Mouse (Mus musculus): ENCODE measurements around the gene Cpn2.
A peak's percentile ranks its signal among the peaks of the same experiment; 100 is the strongest.

Gene Cpn2

GRCm38 (mm10) chr16:30280676-30281297 lies 13.5 kb upstream of the Cpn2 start:
- DNase-seq (ENCODE audit: low read depth, low spot score): no peak

GRCm38 (mm10) chr16:30278406-30278805 lies 11.1 kb upstream of the Cpn2 start:
- no peak for DNase-seq (ENCODE audit: low read depth, low spot score)

GRCm38 (mm10) chr16:30275558-30276340 lies 8.4 kb upstream of the Cpn2 start:
- no peak for DNase-seq (ENCODE audit: low read depth, low spot score)

- no peak for DNase-seq (ENCODE audit: low read depth, low spot score)
Observed at GRCm38 (mm10) chr16:30273065-30273464, 5.8 kb upstream of the Cpn2 start.

GRCm38 (mm10) chr16:30271941-30272595 lies 4.8 kb upstream of the Cpn2 start:
- no peak for DNase-seq (ENCODE audit: low read depth, low spot score)

- DNase-seq (ENCODE audit: low read depth, low spot score): no peak
Observed at GRCm38 (mm10) chr16:30271223-30271761, 4.0 kb upstream of the Cpn2 start.

GRCm38 (mm10) chr16:30266561-30266960 lies 738 bp downstream of the Cpn2 start:
- DNase-seq (ENCODE audit: low read depth, low spot score): no peak

- DNase-seq (ENCODE audit: low read depth, low spot score): no peak
Observed at GRCm38 (mm10) chr16:30265611-30266010, 1.7 kb downstream of the Cpn2 start.

GRCm38 (mm10) chr16:30263156-30263555 lies 4.1 kb downstream of the Cpn2 start:
- DNase-seq (ENCODE audit: low read depth, low spot score): no peak

GRCm38 (mm10) chr16:30262664-30263063 lies 4.6 kb downstream of the Cpn2 start:
- DNase-seq (ENCODE audit: low read depth, low spot score): peak; percentile 44

- DNase-seq (ENCODE audit: low read depth, low spot score): no peak
Observed at GRCm38 (mm10) chr16:30262157-30262556, 5.1 kb downstream of the Cpn2 start.

- DNase-seq (ENCODE audit: low read depth, low spot score): no peak
Observed at GRCm38 (mm10) chr16:30261341-30261740, 6.0 kb downstream of the Cpn2 start.

GRCm38 (mm10) chr16:30260012-30260635 lies 7.2 kb downstream of the Cpn2 start:
- no peak for DNase-seq (ENCODE audit: low read depth, low spot score)

- DNase-seq (ENCODE audit: low read depth, low spot score): peak; percentile 17
Observed at GRCm38 (mm10) chr16:30259444-30259843, 7.9 kb downstream of the Cpn2 start.

GRCm38 (mm10) chr16:30258441-30258840 lies 8.9 kb downstream of the Cpn2 start:
- no peak for DNase-seq (ENCODE audit: low read depth, low spot score)

GRCm38 (mm10) chr16:30257718-30258117 lies 9.6 kb downstream of the Cpn2 start:
- no peak for DNase-seq (ENCODE audit: low read depth, low spot score)

GRCm38 (mm10) chr16:30255061-30255460 lies 12.2 kb downstream of the Cpn2 start:
- DNase-seq (ENCODE audit: low read depth, low spot score): no peak

GRCm38 (mm10) chr16:30253900-30254299 lies 13.4 kb downstream of the Cpn2 start:
- DNase-seq (ENCODE audit: low read depth, low spot score): no peak

- DNase-seq (ENCODE audit: low read depth, low spot score): no peak
Observed at GRCm38 (mm10) chr16:30253374-30253773, 13.9 kb downstream of the Cpn2 start.

- peak; percentile 66 for DNase-seq (ENCODE audit: low read depth, low spot score)
Observed at GRCm38 (mm10) chr16:30252003-30252418, 15.3 kb downstream of the Cpn2 start.

GRCm38 (mm10) chr16:30244037-30244700 lies 23.1 kb downstream of the Cpn2 start:
- no peak for DNase-seq (ENCODE audit: low read depth, low spot score)
